Mouse (Mus musculus): ENCODE results near the gene Soat2.
A peak's percentile ranks its signal among the peaks of the same experiment; 100 is the strongest.

Gene Soat2

DNA sequence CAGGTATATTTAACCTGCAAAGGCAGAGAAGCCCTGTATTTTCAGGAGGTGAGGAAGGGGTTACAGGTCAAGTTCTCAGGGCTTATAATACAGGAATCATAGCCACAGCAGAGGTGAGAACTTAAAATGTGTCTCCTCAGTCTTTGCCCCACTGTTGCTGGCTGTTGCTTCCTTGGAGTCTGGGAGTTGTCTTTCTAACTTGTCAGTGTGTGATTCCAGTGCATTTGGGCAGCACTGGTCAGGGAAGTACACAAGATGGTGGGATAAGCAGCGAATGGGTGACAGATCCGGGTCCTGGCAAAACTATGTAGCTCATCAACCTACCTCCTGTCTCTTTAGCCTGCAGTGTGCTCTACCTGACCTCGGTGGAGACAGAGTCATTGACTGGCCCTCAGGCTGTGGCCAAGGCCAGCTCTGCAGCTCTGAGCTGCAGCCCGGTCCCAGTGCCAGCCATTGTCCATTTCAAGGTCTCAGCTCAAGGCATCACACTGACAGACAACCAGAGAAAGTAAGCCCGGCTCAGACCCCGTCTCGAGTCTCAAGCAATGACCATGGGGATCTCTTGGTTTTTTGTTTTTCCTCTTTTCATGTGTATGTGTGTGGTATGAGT, 35.6 kb upstream of the Soat2 start:
- no peak for DNase-seq

DNA sequence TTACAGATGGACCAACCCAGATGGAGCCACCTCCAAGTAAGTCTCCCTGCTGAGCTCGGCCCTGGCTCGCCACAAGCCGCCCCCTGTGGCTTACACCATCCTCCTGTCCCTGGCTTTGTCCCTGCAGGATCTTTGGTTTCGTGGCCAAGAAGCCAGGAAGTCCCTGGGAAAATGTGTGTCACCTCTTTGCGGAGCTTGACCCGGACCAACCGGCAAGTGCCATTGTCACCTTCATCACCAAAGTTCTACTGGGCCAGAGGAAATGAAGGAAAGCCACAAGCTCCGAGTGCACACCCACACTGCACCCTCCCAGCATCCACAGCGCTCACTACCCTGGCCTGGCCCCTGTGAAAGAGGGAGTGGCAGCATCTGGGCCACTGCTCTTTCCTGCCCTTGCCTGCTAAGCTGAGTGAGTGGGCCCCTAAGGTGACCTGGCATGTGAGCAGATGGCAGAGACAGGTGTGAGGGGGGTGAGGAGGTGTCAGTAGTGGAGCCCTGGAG, 34.5 kb upstream of the Soat2 start:
- no peak for DNase-seq

DNA sequence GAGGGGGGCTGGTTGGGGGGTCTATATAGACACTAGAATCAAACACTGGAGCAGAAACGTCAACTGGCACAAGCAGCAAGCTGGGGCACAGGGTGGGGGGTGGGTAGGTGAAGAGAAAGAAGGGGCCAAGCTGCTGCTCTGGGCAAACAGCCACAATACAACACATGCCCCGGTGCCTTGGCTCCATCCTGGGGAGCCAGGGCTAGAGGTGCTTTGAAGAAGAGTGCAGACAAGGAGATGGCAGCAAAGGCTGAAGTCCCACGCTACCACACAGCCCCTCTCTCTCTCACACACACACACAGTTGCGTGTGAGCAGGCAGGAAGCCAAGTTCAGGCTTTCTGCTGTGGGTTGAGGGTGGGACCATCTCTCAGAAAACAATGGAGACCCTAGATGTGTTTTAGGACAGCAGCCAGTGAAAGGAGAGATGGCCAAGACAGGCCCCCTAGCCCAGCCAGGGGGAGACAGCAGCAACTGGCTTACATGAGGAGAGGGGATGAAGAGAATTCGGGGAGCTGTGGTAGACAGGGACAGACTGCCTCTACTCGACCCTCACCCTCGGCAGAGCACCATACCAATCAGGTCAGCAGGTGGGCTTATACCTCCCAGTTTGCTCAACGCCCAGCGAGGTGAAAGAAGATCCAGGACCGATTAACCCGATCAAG, 33.4 kb upstream of the Soat2 start:
- DNase-seq: no peak

DNA sequence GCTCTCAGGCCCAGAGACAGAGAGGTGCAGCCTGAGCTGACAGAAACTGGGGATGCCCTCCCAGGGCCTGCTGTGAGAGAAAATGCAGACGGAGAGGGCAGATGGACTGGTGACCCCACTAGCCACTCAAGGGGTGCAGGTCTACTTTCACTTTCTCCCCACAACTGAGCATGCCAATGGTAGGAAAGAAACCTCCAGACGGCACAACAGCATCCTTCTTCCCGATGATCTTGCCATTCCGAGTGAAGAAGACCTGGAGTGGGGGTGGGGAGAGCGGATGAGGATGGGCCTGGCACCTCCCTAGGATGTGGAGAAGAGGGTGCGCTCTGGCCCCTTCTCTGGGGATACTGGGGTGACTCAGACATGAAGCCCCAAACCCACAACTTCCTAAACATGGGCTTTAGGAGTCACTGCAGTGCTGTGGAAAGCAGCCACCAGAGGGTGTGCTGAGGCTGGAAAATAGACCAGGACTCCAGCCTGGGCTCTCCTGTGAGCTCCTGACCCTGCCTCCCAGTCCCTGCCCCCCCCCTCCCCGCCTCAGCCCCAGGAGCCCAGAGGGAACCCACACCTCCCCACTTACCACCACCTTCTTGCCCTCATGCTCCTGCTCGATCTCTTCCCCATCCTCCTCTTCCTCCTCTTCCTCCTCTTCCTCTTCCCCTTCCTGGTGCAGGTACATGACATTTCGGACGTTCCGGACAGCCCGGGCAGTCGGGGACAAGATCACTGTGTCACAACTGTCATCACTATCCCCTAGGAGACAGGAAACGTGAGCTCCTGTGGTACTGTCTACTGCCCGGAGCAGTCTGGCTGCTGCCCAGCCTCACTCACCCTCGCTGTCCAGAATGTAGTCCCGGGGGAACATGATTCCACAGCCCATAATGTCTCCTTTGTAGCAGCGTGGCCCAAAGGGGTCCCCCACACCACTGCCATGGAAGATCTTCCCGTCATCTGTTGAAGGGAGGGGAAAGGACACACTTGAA, 32.6 kb upstream of the Soat2 start:
- DNase-seq: no peak

DNA sequence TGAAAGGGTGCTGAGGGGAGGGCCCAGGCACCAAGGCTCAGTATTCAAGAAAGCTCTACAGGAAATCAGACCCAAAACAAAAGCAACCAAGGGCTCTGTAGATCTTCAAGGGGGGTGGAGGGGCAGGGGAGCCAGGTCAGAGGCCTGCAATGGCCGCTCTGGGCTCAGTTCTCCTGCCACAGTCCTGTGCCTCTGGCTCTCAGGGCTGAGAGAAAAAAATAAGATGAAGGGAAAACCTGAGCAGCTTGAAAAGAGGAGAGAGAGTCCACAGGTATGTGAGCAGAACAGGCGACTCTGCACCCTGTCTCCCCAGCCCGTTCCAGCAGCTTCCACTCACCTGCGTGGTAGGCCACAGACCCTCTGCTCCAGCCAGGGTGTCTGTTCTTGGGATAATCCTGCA, 31.7 kb upstream of the Soat2 start:
- DNase-seq: no peak

DNA sequence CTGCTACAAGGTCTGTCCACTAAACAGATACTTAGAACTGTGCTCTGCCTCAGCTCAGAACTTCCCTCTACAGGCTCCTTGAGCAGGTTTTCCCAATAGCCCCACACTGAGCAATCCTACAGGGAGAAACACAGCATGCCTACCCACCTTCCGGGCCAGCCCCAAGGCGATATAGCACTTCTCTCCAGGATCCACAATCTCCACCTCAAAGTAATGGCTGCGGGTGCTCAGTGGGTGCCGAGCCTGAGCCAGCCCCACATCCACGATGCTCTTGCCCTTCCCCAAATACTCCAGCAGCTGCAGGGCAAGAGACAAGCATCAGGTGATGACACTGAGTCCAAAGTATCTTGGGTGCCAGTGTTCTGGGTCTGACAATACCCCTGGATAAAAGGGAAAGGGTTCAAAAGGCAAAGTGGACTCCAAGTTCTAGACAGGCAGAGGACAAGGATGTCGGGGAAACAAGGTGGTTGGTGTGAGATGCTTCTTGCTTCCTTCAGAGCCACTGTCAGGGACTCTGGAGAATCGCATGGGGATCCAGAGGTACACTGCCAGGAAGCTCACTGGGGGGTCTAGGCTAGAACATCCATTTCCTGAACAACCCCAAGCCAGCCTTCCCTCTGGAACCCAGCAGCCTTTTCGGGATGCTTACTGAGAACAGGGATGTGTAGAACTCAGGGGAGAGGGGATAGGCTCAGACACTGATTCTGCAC, 31.1 kb upstream of the Soat2 start:
- no peak for DNase-seq

DNA sequence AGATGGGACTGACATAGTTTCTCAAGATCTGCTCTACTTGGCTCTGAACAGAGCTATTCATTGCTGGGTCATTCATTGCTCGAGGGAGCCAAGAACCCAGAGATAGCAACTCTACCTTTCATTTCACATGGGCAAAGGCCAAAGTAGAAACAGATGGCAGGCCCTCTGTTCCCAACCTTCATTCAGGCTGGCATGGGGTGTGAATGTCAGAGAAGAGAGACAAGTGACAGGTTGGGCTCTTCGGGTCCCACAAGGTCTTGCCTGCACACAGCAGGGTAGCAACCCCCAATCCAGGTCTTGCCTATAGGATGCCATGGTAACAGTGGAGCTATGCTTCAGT, 30.5 kb upstream of the Soat2 start:
- DNase-seq: no peak

DNA sequence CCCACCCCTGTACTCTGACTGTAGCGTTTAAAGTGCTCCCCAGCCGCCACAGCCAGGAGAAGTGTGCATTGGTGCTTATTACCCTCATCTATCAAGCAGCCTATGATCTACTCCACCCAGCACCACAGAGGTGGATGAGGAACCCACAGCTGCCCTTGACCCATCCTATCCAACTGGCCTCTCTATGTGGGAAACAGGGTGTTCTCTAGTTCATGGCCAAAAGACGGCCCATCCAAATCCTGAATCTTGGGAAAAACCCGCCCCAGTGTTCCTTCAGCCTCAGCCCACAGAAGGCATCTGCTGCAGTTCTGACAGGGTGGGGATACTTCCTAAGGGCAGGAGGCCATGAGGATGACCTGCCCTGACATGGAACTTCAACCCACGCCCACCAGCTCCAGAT, 29.8 kb upstream of the Soat2 start:
- DNase-seq: no peak

DNA sequence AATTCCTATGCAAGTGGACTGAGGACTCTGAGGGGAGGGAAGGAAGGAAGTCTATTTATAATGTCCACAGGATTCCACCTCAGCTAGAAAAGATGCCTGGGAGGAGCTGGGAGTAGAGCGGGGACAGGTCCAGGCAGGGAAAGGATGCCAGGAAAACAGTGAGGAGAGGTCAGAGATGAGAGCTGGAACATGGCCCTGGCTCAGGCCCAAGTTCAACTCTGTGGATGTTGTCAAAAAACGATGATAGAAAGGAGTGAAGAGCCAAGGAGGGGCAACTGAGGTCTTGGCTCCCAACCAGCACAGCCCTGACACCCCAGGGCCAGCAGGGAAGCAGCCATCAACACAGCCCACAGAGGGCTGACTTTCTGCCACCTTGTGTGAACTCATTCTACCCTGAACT, 24.0 kb upstream of the Soat2 start:
- no peak for DNase-seq

DNA sequence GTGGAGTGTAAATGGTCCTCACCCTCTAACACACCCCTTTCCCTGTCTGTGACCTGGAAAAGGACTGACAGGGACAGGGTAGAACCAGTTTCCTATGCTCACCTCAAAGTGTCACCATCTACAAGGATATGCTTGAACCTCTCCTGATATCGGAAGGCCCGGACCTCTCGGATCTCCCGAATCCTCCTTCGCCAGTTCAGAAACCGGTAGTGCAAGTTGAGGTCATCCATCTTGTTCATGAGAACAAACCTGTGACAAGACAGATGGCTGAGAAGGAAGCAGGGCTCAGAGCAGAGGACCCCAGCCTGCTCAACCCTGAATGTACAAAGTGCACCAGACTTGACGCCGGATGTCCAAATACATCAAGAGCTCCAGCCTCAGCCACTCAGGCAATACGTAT, 17.0 kb upstream of the Soat2 start:
- no peak for DNase-seq

DNA sequence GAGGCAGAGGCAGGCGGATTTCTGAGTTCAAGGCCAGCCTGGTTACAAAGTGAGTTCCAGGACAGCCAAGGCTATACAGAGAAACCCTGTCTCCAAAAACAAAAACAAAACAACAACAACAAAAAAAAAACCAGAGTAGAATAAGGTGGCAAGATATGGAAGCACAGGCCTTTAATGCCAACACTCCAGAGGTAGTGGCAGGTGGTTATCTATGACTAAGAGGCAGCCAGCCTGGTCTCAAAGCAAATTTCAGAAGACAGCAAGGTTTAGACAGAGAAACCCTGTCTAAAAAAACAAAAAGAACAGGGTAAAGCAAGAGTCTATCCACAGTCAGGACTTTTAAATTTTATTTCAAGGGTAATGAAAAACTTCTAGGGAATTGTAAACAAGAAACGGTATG, 15.6 kb upstream of the Soat2 start:
- no peak for DNase-seq

DNA sequence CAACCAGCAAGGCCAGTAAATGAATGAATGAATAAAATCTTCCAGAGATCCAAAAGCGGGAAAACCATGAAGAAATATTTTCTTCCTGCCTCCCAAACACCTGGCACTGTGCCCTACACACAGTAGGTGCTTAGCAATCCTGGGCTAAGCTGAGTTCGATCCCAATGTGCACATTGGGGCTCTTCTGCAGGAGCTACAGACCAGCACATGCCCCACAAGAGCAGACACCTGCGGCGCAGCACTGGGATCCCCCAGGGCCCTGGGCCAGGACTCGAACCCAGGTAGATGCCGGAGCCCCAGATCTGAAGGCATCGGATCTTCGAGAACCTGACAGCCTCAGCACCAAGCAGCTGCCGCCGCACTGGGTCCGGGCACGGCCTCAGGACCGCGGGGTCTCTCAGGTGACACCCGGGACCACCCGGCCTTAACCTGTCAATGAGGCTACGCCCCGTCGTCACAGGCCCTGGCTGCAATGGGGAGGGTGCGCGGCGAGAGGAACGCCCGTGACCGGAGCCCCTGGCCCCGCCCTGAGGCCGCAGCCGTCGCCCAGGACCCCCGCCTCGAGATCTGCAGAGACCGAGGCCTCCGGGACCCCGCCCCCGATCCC, 14.7 kb upstream of the Soat2 start:
- no peak for DNase-seq

DNA sequence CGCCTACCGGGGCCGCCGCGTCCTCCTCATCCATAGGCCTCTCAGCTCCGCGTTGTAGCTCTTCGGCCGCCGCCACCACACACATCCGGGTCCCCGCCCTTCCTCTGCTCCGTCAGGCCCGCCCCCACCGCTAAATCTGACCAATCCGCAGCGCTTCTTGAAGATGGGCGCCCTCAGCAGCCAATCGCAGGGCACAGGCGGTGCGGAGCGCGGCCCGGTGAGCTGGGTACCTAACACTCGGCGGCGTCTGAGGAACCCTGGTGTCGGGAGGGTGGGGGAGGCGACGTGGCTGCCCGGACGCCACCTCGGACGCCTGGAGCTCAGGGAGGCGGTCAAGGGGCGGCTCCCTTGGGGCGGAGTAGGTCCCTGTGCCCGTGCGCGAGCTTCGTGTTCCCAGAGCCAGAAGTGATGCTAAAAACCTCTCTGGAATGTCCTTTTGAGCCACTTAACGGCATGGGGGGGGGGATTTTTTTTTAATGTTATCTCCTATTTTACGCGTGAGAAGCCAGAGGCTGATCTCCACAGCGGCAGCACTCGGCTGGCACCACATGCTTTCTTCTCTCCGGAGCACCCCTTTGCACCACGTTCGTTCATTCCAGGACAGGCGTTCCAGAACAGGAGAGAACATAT, 14.1 kb upstream of the Soat2 start, which contains the start of gene Spryd3:
Spryd3 (minus strand) TSS at position 106 of the 630 bp plus-strand sequence.
- peak; percentile 98 for DNase-seq

DNA sequence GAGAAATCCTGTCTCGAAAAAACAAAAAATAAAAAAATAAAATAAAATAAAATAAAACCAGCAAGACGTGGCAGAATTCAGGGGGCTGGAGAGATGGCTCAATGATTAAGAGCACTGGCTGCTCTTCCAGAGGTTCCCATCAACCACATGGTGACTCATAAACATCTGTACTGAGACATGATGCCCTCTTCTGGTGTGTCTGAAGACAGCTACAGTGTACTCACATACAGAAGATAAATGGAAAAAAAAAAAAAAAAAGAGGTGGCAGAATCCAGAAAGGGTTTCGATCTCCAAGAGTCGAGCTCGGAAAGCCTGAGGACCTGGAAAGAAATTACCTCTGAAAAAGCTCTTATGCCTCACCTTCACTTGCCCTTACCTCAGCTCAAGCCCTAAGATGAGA, 9.2 kb upstream of the Soat2 start:
- no peak for DNase-seq

DNA sequence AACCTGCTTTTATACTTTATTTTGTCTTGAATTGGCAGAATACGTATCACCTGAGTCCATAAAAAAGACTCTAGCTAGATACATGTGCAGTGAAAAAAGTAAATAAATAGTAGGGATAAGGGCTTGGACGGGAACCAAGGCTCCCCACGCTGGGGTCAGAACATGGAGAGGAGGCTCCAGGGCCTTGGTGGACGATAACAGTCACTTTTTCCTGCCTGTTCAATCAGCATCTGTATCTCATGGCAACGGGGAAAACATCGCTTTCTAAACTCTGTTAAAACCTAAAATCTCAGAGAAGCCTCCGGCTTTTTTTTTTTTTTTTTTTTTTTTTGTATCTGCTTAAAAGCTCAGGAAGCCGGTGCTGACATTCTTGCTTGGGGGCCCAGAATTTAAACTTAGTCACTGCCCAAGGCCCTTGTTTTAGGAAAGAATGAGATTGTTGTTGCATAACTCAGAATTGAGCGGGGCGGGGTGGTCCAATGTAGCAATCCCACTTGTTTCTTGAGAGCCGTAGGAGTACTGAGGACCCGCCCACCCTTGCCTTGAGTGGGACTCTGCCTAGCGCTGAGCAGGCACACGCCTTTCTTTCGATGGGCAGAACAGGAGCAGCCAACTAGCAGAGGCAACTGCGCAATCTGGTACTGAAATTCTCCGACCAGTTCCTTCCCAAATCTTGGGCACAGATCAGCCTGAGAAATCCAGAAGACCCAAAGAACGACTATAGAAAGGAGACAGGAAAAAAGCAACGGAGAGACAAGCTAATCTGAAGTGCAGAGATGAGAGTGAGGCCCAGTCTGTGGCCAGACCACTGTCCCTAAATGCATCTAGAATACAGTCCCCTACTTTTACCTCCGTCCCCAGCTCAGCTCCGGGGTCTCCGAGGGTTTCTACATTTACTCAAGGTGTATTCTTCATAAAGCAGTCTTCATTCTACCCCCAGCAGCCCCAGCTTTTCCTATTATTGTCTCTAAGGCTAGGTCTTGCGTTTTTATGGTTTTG, 7.1 kb upstream of the Soat2 start:
- no peak for DNase-seq

DNA sequence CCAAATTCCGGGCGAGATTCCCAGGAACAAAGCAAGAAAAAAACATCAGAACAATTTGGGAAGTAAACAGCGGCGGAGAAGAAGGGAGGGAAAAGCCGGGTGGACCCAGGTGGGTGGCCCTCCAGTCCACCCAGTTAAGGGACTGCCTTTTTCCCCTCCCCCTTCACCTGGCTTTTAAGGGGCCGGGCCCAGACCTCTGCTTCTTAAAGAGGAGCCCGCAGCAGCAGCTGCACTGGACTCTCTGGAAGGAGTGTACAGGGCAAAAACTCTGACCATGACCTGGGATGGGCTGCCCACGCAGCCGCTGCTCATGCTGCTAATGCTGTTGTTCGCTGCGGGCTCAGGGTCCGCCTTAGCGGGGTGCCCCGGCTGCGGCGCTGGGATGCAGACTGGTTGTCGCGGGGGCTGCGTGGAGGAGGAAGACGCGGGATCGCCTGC, 6.0 kb upstream of the Soat2 start, which contains the start of gene Igfbp6:
Igfbp6 (plus strand) TSS at position 89 of the 438 bp plus-strand sequence.
- DNase-seq: no peak

DNA sequence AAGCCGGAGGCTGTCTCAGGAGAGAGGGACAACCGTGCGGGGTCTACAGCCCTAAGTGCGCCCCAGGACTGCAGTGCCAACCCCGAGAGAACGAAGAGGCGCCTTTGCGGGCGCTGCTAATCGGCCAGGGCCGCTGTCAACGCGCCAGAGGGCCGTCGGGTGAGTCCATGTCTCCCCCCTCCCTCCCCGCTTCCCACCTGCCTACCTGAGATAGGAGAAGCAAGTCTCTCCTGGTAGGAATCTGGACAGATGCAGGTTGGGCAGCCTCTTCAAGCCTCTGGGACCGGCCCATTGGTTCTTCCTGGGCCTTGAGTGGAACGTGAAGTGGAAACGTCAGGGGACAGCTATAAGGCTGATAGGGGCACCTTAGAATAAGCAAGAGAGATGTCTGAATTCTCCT, 5.6 kb upstream of the Soat2 start:
- DNase-seq: no peak

DNA sequence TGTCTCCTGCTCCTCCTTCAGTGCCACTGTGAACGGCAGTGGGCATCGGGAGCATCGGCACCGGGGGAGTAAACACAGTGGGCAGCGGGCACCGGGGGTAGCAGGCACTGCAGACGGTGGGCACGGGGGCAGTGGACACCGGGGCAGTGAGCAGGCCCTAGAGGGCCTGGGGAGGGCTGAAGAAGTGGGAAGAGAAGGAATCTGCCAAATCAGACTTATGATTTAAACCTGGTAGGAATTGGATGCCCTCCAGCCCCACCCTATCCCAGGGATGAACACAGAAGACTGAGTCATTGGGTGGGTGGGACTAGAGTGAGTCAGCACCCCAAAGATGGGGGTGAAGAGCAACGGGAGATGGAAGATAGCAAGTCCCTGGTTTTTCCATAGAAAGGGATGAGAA, 5.0 kb upstream of the Soat2 start:
- peak; percentile 44 for DNase-seq

DNA sequence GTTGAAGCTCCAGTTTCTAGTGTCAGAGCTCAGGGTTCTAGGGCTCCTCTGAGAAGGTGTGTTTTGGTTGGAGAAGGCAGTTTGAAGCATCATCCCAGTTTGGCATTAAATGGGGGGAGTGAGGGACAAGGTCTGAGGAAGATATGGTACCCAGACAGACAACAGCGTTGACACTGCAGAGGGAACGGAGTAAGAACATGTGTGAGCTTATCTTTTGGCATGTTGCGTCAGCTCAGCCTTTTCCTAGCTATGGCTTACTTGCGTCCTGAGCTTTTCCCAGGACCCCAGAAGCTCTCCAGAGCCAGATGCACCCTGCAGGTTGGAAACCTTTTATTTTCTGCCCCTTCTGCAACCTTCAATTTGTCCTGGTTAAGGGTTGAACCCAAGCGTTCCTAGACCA, 4.2 kb upstream of the Soat2 start:
- no peak for DNase-seq

DNA sequence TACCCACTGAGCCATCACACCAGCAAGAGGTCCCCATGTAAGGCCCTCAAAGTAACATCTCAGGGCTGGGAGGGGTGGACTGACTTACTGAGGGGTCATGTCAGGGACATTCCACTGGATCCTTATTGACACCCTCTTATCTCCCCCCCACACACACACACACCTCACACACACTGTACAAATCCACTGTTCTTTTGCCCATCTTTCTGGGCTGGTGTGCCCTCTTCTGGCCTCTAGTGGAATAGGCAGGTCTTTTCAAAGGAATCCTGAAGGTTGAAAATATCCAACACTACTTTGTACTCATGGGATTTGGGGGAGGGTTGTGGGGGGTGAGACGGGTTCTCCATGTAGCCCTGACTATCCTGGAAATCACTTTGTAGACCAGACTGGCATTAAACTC, 3.4 kb upstream of the Soat2 start:
- DNase-seq: peak; percentile 39
